Mouse (Mus musculus) liver, postnatal 0 days (tissue): Measurements from ENCODE around the gene Abi1.

Source experiments
- CTCF ChIP-seq: sonication (generic); IDR thresholded peaks from 2 replicates; pipeline ENCODE4 v1.5.1; 2016; ENCODE audit warnings: antibody characterized with exemption, low read depth
- EP300 ChIP-seq: IDR thresholded peaks from 2 replicates; pipeline ENCODE4 v1.6.1; 2016; ENCODE audit warnings: antibody characterized with exemption, low read depth, mild to moderate bottlenecking

- TF ChIP-seq CTCF (no peak), EP300 (no peak)
These were observed 77.8 kb downstream of the Abi1 start for GRCm38 (mm10) chr2:22962242-22962641.
